Mouse (Mus musculus): Measurements from ENCODE around the gene Olfr1329.
"Not testable (repeated sequence)": the region's sequence is repeated elsewhere in the genome, so short reads cannot be mapped to it uniquely, and the experiment has no call there.

Gene Olfr1329

DNA sequence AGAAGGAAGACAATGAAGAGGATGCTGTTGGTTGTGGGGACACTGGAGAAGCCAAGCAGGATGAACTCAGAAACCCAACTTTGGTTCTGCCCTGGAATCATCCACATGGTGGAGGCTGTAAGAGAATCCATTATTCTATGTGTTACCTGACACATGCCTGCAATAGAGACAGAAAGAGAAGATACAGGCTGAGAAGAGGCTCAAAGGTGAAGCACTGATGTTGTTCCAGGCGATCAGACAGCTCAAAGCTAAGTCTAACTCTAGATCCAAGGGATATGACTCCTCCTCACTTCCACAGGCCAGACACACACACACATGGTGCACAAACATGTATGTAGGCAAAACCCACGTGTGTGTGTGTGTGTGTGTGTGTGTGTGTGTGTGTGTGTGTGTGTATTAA, at the start of gene Olfr1329:
Gene Olfr1329 (minus strand): TSS at position 101 of the 400 bp plus-strand sequence.
- not testable (repeated sequence) for DNase-seq (ENCODE audit: low spot score)

DNA sequence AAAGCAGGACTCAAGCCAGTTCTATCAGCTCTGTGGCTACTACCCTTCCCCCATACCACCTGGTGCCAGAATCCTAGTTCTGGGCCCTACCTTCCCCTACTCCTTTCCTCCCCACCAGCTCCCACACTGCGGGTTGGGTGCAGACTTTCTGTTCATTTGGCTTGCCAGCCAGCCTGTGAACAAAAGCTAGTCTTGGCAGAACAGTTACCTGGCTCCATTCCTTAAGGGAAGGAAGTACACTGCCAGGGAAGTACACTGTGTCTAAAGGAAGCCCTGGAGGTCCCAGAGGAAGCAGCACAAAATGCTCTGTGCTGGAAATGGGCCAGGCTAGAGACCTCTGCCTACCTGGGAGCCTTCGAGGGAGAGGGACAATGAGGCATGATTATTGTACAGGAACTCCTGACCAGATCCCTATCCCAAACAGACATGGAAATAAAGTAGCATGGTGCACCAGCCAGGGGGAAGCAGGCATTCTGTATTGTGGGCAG, 43.9 kb upstream of the Olfr1329 start, which contains the start of gene Lao1:
Gene Lao1 (plus strand): TSS at position 438 of the 488 bp plus-strand sequence.
- DNase-seq (ENCODE audit: low spot score) = no peak

DNA sequence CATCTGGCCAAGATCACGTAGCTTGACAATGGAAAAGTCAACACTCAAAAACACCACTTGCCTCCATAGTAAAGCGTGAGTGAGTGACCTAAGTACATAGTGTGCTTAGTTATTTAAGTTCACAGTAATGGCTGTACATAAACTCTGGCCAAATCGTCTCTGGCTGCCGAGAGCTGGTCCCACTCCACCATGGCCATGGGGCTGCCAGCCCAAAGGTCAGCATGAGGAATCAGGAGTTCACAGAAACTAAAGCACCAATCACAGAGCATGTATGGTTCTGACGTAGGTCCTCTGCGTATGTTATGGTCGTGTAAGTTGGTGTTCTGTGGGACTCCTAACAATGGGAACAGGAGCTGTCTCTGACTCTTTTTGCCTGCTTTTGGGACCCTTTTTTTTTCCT, 41.5 kb upstream of the Olfr1329 start:
- no peak for DNase-seq (ENCODE audit: low spot score)

DNA sequence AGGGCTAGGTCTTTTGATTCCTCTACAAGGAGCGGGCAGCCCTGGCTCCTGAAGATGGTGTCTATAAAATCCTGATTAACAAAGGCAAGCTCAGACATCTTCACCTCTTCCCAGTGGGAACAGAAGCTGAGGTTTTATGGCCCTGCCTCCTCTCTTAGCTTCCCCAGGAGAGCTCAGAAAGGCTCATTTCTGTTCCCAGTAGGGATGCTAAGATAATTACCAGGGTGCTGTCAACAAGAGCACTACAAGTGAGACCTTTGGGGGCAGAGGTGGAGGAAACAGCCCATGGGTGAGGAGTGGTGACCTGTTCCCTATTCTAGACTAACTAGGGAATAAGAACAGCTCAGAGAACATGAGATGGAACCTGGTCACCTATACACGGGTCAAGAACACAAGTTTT, 21.2 kb upstream of the Olfr1329 start, which contains the start of gene Olfr1328:
Gene Olfr1328 (minus strand): TSS at position 101 of the 400 bp plus-strand sequence.
- no peak for DNase-seq (ENCODE audit: low spot score)

DNA sequence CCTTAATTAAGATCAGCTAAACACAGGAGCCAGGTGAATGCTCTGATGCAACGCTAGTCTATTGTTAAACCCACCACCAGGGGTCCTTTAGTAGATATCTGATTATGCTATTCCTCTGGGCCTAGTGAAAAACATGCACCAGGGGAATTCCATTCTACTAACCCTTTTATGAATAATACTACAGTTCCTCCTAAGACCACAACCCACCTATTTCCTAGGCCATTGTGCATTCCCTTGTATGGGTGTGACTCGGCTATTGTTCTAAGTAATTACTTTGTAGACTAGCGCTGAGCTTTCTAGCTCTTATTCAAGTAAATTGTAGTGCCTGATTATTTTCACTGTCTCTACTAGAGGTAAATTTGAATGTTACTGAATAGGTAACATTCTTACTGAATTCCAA, 14.1 kb upstream of the Olfr1329 start:
- not testable (repeated sequence) for DNase-seq (ENCODE audit: low spot score)

DNA sequence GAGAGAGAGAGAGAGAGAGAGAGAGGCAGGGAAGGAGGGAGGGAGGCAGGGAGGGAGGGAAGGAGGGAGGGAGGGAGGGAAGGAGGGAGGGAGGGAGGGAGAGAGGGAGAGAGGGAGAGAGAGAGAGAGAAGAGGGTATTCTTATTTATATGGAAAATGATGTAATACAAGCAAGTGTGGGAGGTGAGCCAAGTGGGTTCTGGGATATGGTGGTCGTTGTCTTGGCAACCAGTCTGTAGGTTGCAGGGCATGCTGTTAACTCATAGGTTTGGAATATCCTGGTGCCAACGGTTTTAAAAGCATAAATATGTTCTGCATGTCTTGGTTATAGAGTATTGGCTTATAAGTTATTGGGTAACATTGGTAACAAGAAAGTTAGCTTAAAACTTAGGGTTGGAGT, 15.3 kb downstream of the Olfr1329 start:
- no peak for DNase-seq (ENCODE audit: low spot score)

GRCm38 (mm10) chr4:118888297-118888696, 29.0 kb downstream of the Olfr1329 start, which contains the start of gene Olfr1330:
Olfr1330 (plus strand) TSS chr4:118888597.
- no peak for DNase-seq (ENCODE audit: low spot score)

- DNase-seq (ENCODE audit: low spot score) = no peak
These were observed 49.7 kb downstream of the Olfr1329 start for GRCm38 (mm10) chr4:118867566-118867965.

Data from c-Kit-positive CD71-positive TER-119-positive erythroid progenitor cells, embryonic 14.5 days (primary cell).